Comparison of ENCODE assay signal across 22 mouse cellular contexts in genomic region chr19:25611876-25612805, GRCm38 (mm10). TPM values are rescaled to one million over a fixed set of nuclear protein-coding genes. Genes with fewer than 3 reads are reported as not detected.
DNase-seq lines count a peak whose midpoint lies in the region; ATAC-seq and TF ChIP-seq lines count a peak whose summit lies in the region.
"Had no signal": no experiment of that assay in that cellular context is flagged by ENCODE, and none has a peak within 500 bp of the region (broad histone marks: within the 10 kb centered on the region; RNA-seq: fewer than 3 reads in every experiment).

No protein-coding gene starts in this region.

- H3K27ac ChIP-seq in hindbrain, embryonic 11.5 days (ENCODE audit: low read depth, low read length): no peak overlapping the region
- H3K27ac ChIP-seq in hindbrain, embryonic 16.5 days (ENCODE audit: low read depth, low read length): no peak overlapping the region
- H3K27ac ChIP-seq in embryonic facial prominence, embryonic 11.5 days (replicated peaks; ENCODE audit: low read depth, low read length): no peak overlapping the region
- H3K27ac ChIP-seq in forebrain, embryonic 14.5 days (ENCODE audit: low read depth, low read length): peak overlapping the region; percentile 44; the same call in 1 of the 2 replicates
- H3K27ac ChIP-seq: heart, adult 2 months; hindbrain, embryonic 12.5 days; layer of hippocampus, adult 2 months had no signal

- DNase-seq in hindbrain, embryonic 11.5 days (ENCODE audit: low spot score): peak; percentile 56
- DNase-seq in brain, embryonic 14.5 days (ENCODE audit: low read depth): peak; percentile 33
- DNase-seq in embryonic facial prominence, embryonic 11.5 days (ENCODE audit: low spot score): no peak
- no peak for DNase-seq in forebrain, embryonic 14.5 days (ENCODE audit: low spot score)
- DNase-seq in urinary bladder, postnatal 25 days (ENCODE audit: low spot score): no peak
- DNase-seq in ovary, postnatal 14 days (ENCODE audit: low spot score): no peak
- DNase-seq in lung, postnatal 25 days (ENCODE audit: low spot score): no peak
- DNase-seq: gastrocnemius, postnatal 14 days; heart, adult 2 months; kidney, adult 8-10 months; kidney, postnatal 14 days; liver; thymus, postnatal 25 days had no signal

- H3K4me1 ChIP-seq in hindbrain, embryonic 11.5 days (replicated peaks; ENCODE audit: control insufficient read depth, insufficient read depth, low read length): peaks cover 12% of the 10 kb centered on the region
- peaks cover 12% of the 10 kb centered on the region for H3K4me1 ChIP-seq in hindbrain, embryonic 16.5 days (ENCODE audit: control insufficient read depth, insufficient read depth, low read depth, low read length)
- H3K4me1 ChIP-seq in embryonic facial prominence, embryonic 11.5 days (ENCODE audit: control insufficient read depth, insufficient read depth, low read length): peaks cover 13% of the 10 kb centered on the region
- H3K4me1 ChIP-seq in forebrain, embryonic 14.5 days (ENCODE audit: control insufficient read depth, insufficient read depth, low read length): peaks cover 4% of the 10 kb centered on the region; the same call in 1 of the 2 replicates

- H3K9me3 ChIP-seq in hindbrain, embryonic 11.5 days (ENCODE audit: control insufficient read depth, low read length): no peaks in the 10 kb centered on the region
- no peaks in the 10 kb centered on the region for H3K9me3 ChIP-seq in hindbrain, embryonic 16.5 days (ENCODE audit: control insufficient read depth, low read length)
- no peaks in the 10 kb centered on the region for H3K9me3 ChIP-seq in embryonic facial prominence, embryonic 11.5 days (replicated peaks; ENCODE audit: control insufficient read depth, low read length)
- H3K9me3 ChIP-seq in forebrain, embryonic 14.5 days (replicated peaks; ENCODE audit: control insufficient read depth, low read length): no peaks in the 10 kb centered on the region
- H3K9me3 ChIP-seq: hindbrain, embryonic 12.5 days had no signal

- H3K9ac ChIP-seq in hindbrain, embryonic 11.5 days (ENCODE audit: low read depth, low read length): no peak overlapping the region
- no peak overlapping the region for H3K9ac ChIP-seq in hindbrain, embryonic 16.5 days (ENCODE audit: low read depth, low read length)
- no peak overlapping the region; the same call in 1 of the 2 replicates for H3K9ac ChIP-seq in embryonic facial prominence, embryonic 11.5 days (replicated peaks; ENCODE audit: low read length)
- peak overlapping the region; percentile 79 for H3K9ac ChIP-seq in forebrain, embryonic 14.5 days (ENCODE audit: low read length)
- H3K9ac ChIP-seq: hindbrain, embryonic 12.5 days had no signal

- peaks cover 91% of the 10 kb centered on the region for H3K27me3 ChIP-seq in hindbrain, embryonic 11.5 days (ENCODE audit: control insufficient read depth, insufficient read depth, low read length)
- peaks cover 75% of the 10 kb centered on the region for H3K27me3 ChIP-seq in hindbrain, embryonic 16.5 days (replicated peaks; ENCODE audit: control insufficient read depth, insufficient read depth, low read length)
- peaks cover 69% of the 10 kb centered on the region for H3K27me3 ChIP-seq in embryonic facial prominence, embryonic 11.5 days (ENCODE audit: control insufficient read depth, insufficient read depth, low read length)
- peaks cover 47% of the 10 kb centered on the region for H3K27me3 ChIP-seq in forebrain, embryonic 14.5 days (replicated peaks; ENCODE audit: control insufficient read depth, insufficient read depth, low read length)

- no peak for TF ChIP-seq POLR2A in brain, embryonic 14.5 days (IDR thresholded peaks at IDR 0.05; ENCODE audit: borderline replicate concordance, extremely low read depth, insufficient read depth, insufficient read length, poor library complexity, severe bottlenecking)

- WGBS in hindbrain, embryonic 11.5 days: 3% methylated on average over 16 of the region's 16 CpGs
- WGBS in hindbrain, embryonic 16.5 days: 4% methylated on average over 16 of the region's 16 CpGs
- 5% methylated on average over 16 of the region's 16 CpGs for WGBS in embryonic facial prominence, embryonic 11.5 days
- 4% methylated on average over 16 of the region's 16 CpGs for WGBS in forebrain, embryonic 14.5 days

- no peak overlapping the region for H3K4me3 ChIP-seq in hindbrain, embryonic 11.5 days (ENCODE audit: low read depth, low read length)
- no peak overlapping the region for H3K4me3 ChIP-seq in hindbrain, embryonic 16.5 days (ENCODE audit: low read length)
- H3K4me3 ChIP-seq in embryonic facial prominence, embryonic 11.5 days (ENCODE audit: low read depth, low read length): peak overlapping the region; percentile 9; the same call in 1 of the 2 replicates
- H3K4me3 ChIP-seq in forebrain, embryonic 14.5 days (ENCODE audit: low read depth, low read length): peak overlapping the region; percentile 58
- H3K4me3 ChIP-seq: erythroblast, embryonic 14.5 days; heart, adult 2 months; megakaryocyte, embryonic 14.5 days; myocyte had no signal

- no peak for ATAC-seq in hindbrain, embryonic 11.5 days (ENCODE audit: low FRiP score)
- ATAC-seq in hindbrain, embryonic 16.5 days: no peak
- ATAC-seq in embryonic facial prominence, embryonic 11.5 days (replicated peaks; ENCODE audit: insufficient number of reproducible peaks, low FRiP score, low TSS enrichment, low read depth): no peak
- no peak for ATAC-seq in forebrain, embryonic 14.5 days
- ATAC-seq: lung, postnatal 0 days had no signal

- H3K36me3 ChIP-seq in hindbrain, embryonic 11.5 days (ENCODE audit: control insufficient read depth, insufficient read depth, low read length): no peaks in the 10 kb centered on the region
- no peaks in the 10 kb centered on the region for H3K36me3 ChIP-seq in hindbrain, embryonic 16.5 days (ENCODE audit: control insufficient read depth, insufficient read depth, low read length)
- no peaks in the 10 kb centered on the region for H3K36me3 ChIP-seq in embryonic facial prominence, embryonic 11.5 days (replicated peaks; ENCODE audit: control insufficient read depth, insufficient read depth, low read depth, low read length)
- no peaks in the 10 kb centered on the region for H3K36me3 ChIP-seq in forebrain, embryonic 14.5 days (ENCODE audit: control insufficient read depth, insufficient read depth, low read length)
- H3K36me3 ChIP-seq: hindbrain, embryonic 12.5 days had no signal

- no peak overlapping the region for H3K4me2 ChIP-seq in hindbrain, embryonic 11.5 days (replicated peaks; ENCODE audit: low read depth, low read length)
- no peak overlapping the region for H3K4me2 ChIP-seq in hindbrain, embryonic 16.5 days (ENCODE audit: low read length)
- no peak overlapping the region for H3K4me2 ChIP-seq in embryonic facial prominence, embryonic 11.5 days (ENCODE audit: low read depth, low read length)
- H3K4me2 ChIP-seq in forebrain, embryonic 14.5 days (ENCODE audit: low read length): peak overlapping the region; percentile 65

- TF ChIP-seq CTCF in brain, embryonic 14.5 days (IDR thresholded peaks at IDR 0.05; ENCODE audit: borderline replicate concordance, extremely low read depth, insufficient read depth, insufficient read length): no peak

RNA-seq across cellular contexts. Expression of gene Dmrt3, which starts 2.0 kb away (rescaled TPM):
- 0.67 and 1.2 TPM in 2 replicates for polyA plus RNA-seq in hindbrain, embryonic 11.5 days (2014; fragmentation: Nextera tagmentation; extraction: Ambion mirVana)
- polyA plus RNA-seq in hindbrain, embryonic 16.5 days (2015; fragmentation: Nextera tagmentation; extraction: Ambion mirVana): 0.16 and 0.47 TPM in 2 replicates
- polyA plus RNA-seq in brain, embryonic 14.5 days (2012; rRNA removed): 2.1 and 7.2 TPM in 2 replicates
- polyA plus RNA-seq in embryonic facial prominence, embryonic 11.5 days (2014; fragmentation: Nextera tagmentation; extraction: Ambion mirVana): 1.6 and 2.9 TPM in 2 replicates
- 3.6 and 5.0 TPM in 2 replicates for polyA plus RNA-seq in forebrain, embryonic 14.5 days (2014; fragmentation: Nextera tagmentation; extraction: Ambion mirVana)
- polyA plus RNA-seq: erythroblast, embryonic 14.5 days; heart, postnatal 0 days; liver, embryonic 16.5 days had no signal

Comparison
In these comparisons a context has a peak if more than half of its experiments do, and no peak if none do; other contexts are left out.
1. DNase-seq: peak in hindbrain, embryonic 11.5 days (single experiment) and brain, embryonic 14.5 days (single experiment); none in embryonic facial prominence, embryonic 11.5 days (single experiment), forebrain, embryonic 14.5 days (single experiment), urinary bladder, postnatal 25 days (single experiment), ovary, postnatal 14 days (single experiment) and lung, postnatal 25 days (single experiment).
2. H3K4me3 ChIP-seq: peak in embryonic facial prominence, embryonic 11.5 days (single experiment) and forebrain, embryonic 14.5 days (single experiment); none in hindbrain, embryonic 11.5 days (single experiment) and hindbrain, embryonic 16.5 days (single experiment).